Mouse (Mus musculus) mouse trophoblast stem cell (cell line): ENCODE measurements around the gene Ckmt2.

ENCODE experiments used
- in situ Hi-C, 2 experiments: fragments of 300-500 bp; cut with MseI, MboI; formaldehyde crosslinking; loops; 2 replicates in 1 of 2; 3 replicates in 1 of 2; pipeline ENCODE4 v1.15.1; 2025

Ckmt2 gene

GRCm38 (mm10) chr13:91876741-91877349 lies at the start of gene Ckmt2:
Gene Ckmt2, minus strand, starts transcription at chr13:91876885.
- in situ Hi-C loops, result no loop called here

- in situ Hi-C loops, result loop anchor here in 1 of 2 experiments (25.0 kb wide), 1 partner anchor 566 kb away; the partner anchor contains the start of gene Fam151b
Observed at GRCm38 (mm10) chr13:91921010-91921409, 44.3 kb upstream of the Ckmt2 start.

- in situ Hi-C loops, result loop anchor here in 1 of 2 experiments (25.0 kb wide), 1 partner anchor 569 kb away; the partner anchor contains the start of gene Fam151b
Observed at GRCm38 (mm10) chr13:91918764-91919163, 42.1 kb upstream of the Ckmt2 start.

GRCm38 (mm10) chr13:91917835-91918234 lies 41.1 kb upstream of the Ckmt2 start:
- in situ Hi-C loops, result loop anchor here in 1 of 2 experiments (25.0 kb wide), 1 partner anchor 569 kb away; the partner anchor contains the start of gene Fam151b

- in situ Hi-C loops, result loop anchor here in 1 of 2 experiments (25.0 kb wide), 1 partner anchor 571 kb away; the partner anchor contains the start of gene Fam151b
Observed at GRCm38 (mm10) chr13:91916308-91916707, 39.6 kb upstream of the Ckmt2 start.

- in situ Hi-C loops, result loop anchor here in 1 of 2 experiments (25.0 kb wide), 1 partner anchor 572 kb away; the partner anchor contains the start of gene Fam151b
Observed at GRCm38 (mm10) chr13:91915582-91916239, 39.0 kb upstream of the Ckmt2 start.

GRCm38 (mm10) chr13:91915192-91915581 lies 38.5 kb upstream of the Ckmt2 start:
- in situ Hi-C loops, result loop anchor here in 1 of 2 experiments (25.0 kb wide), 1 partner anchor 572 kb away; the partner anchor contains the start of gene Fam151b

GRCm38 (mm10) chr13:91911652-91912051 lies 35.0 kb upstream of the Ckmt2 start:
- in situ Hi-C loops, result loop anchor here in 1 of 2 experiments (25.0 kb wide), 1 partner anchor 576 kb away; the partner anchor contains the start of gene Fam151b

- in situ Hi-C loops, result loop anchor here in 1 of 2 experiments (25.0 kb wide), 1 partner anchor 576 kb away; the partner anchor contains the start of gene Fam151b
Observed at GRCm38 (mm10) chr13:91911211-91911610, 34.5 kb upstream of the Ckmt2 start.

- in situ Hi-C loops, result loop anchor here (10.0 to 25.0 kb wide), 3 partner anchors 426 to 579 kb away; partner anchors contain the start of gene Fam151b (in 2 of the 2)
Observed at GRCm38 (mm10) chr13:91908202-91908980, 31.7 kb upstream of the Ckmt2 start.

- in situ Hi-C loops, result loop anchor here (10.0 to 25.0 kb wide), 3 partner anchors 428 to 581 kb away; partner anchors contain the start of gene Fam151b (in 2 of the 2)
Observed at GRCm38 (mm10) chr13:91906338-91906737, 29.7 kb upstream of the Ckmt2 start.

- in situ Hi-C loops, result no loop called here
Observed at GRCm38 (mm10) chr13:91896476-91896875, 19.8 kb upstream of the Ckmt2 start.

GRCm38 (mm10) chr13:91893132-91893531 lies 16.4 kb upstream of the Ckmt2 start:
- in situ Hi-C loops, result no loop called here

GRCm38 (mm10) chr13:91890031-91890619 lies 13.4 kb upstream of the Ckmt2 start:
- in situ Hi-C loops, result no loop called here

- in situ Hi-C loops, result no loop called here
Observed at GRCm38 (mm10) chr13:91884714-91885386, 8.2 kb upstream of the Ckmt2 start.

- in situ Hi-C loops, result no loop called here
Observed at GRCm38 (mm10) chr13:91881837-91882480, 5.3 kb upstream of the Ckmt2 start.

GRCm38 (mm10) chr13:91880256-91880655 lies 3.6 kb upstream of the Ckmt2 start:
- in situ Hi-C loops, result no loop called here

GRCm38 (mm10) chr13:91877996-91878395 lies 1.3 kb upstream of the Ckmt2 start:
- in situ Hi-C loops, result no loop called here

GRCm38 (mm10) chr13:91877350-91877749 lies 665 bp upstream of the Ckmt2 start:
- in situ Hi-C loops, result no loop called here

GRCm38 (mm10) chr13:91875581-91875980 lies 1.1 kb downstream of the Ckmt2 start:
- in situ Hi-C loops, result no loop called here
